Mouse (Mus musculus) heart, adult 2 months (tissue): Measurements from ENCODE around the gene Scamp1.

Experiments
- CTCF ChIP-seq: fragments of 200-600 bp; IDR thresholded peaks from 2 replicates; pipeline ENCODE4 v1.8.1; 2022; ENCODE audit warnings: antibody characterized with exemption, mild to moderate bottlenecking, moderate library complexity
- EP300 ChIP-seq: fragments of 200-500 bp; IDR thresholded peaks from 2 replicates; pipeline ENCODE4 v1.6.1; 2011; ENCODE audit warnings: low read depth, low read length, control low read depth; ENCODE audit not compliant: insufficient read depth
- POLR2A ChIP-seq: fragments of 200-500 bp; IDR thresholded peaks from 2 replicates; pipeline ENCODE4 v1.6.1; 2011; ENCODE audit warnings: mild to moderate bottlenecking, low read depth, low read length, control low read depth; ENCODE audit not compliant: insufficient read depth

GRCm38 (mm10) chr13:94279420-94279819 lies 6.2 kb downstream of the Scamp1 start:
- no peak for TF ChIP-seq CTCF
- TF ChIP-seq EP300 = no peak
- no peak for TF ChIP-seq POLR2A
